27 mouse cellular contexts compared by ENCODE assay signal in genomic region chr6:34936743-34937142, GRCm38 (mm10). TPM values are rescaled to one million over a fixed set of nuclear protein-coding genes. Genes with fewer than 3 reads are reported as not detected.
DNase-seq lines count a peak whose midpoint lies in the region; ATAC-seq and TF ChIP-seq lines count a peak whose summit lies in the region.
"Had no signal": no experiment of that assay in that cellular context is flagged by ENCODE, and none has a peak within 500 bp of the region (broad histone marks: within the 10 kb centered on the region; RNA-seq: fewer than 3 reads in every experiment).

No protein-coding gene starts in this region.

- no peak overlapping the region for H3K9ac ChIP-seq in hindbrain, embryonic 13.5 days
- H3K9ac ChIP-seq: embryonic facial prominence, embryonic 15.5 days; heart, embryonic 13.5 days; limb, embryonic 13.5 days; liver, embryonic 14.5 days had no signal

- H3K36me3 ChIP-seq in hindbrain, embryonic 13.5 days, result no peaks in the 10 kb centered on the region
- H3K36me3 ChIP-seq: embryonic facial prominence, embryonic 15.5 days; heart, embryonic 13.5 days; limb, embryonic 13.5 days had no signal

- TF ChIP-seq CTCF in gastrocnemius, adult 2 months (IDR thresholded peaks at IDR 0.05), result peak; percentile 32; the same call in 1 of the 2 replicates
- peak; percentile 8 for TF ChIP-seq CTCF in left cerebral cortex, adult 2 months (IDR thresholded peaks at IDR 0.05)

- DNase-seq in gastrocnemius, adult 2 months, result no peak
- no peak for DNase-seq in gastrocnemius, postnatal 14 days
- no peak for DNase-seq in left cerebral cortex, adult 2 months (ENCODE audit: extremely low spot score in 1 of 2, low spot score in 2 of 2)
- DNase-seq in left cerebral cortex, postnatal 4 days, result no peak
- DNase-seq in 416B (ENCODE audit: low read depth), result peak; percentile 43
- DNase-seq in induced T-regulatory cell, adult 2 months (ENCODE audit: low read depth), result peak; percentile 34
- no peak for DNase-seq in urinary bladder, adult 2 months (ENCODE audit: low spot score)
- DNase-seq: adrenal gland, postnatal 14 days; B cell, adult 2 months; cerebellum, adult 2 months; cerebellum, postnatal 36 days; heart, postnatal 4 days; kidney, adult 18-20 months; kidney, postnatal 36 days; layer of hippocampus, adult 9-11 months; lung, postnatal 10 days; thymus, postnatal 36 days had no signal

- no peak for ATAC-seq in hindbrain, embryonic 13.5 days (ENCODE audit: low FRiP score)
- ATAC-seq: forebrain, embryonic 16.5 days; hindbrain, embryonic 16.5 days had no signal

- no peaks in the 10 kb centered on the region for H3K9me3 ChIP-seq in hindbrain, embryonic 13.5 days
- H3K9me3 ChIP-seq: embryonic facial prominence, embryonic 15.5 days; heart, embryonic 13.5 days; limb, embryonic 13.5 days had no signal

- intact Hi-C loops in gastrocnemius, adult 2 months (cut with DNase I), result no loop called here
- intact Hi-C loops in gastrocnemius, postnatal 14 days (cut with DNase I; ENCODE audit: low total_unique reads), result no loop called here
- intact Hi-C loops in left cerebral cortex, adult 2 months (cut with DNase I), result no loop called here
- intact Hi-C loops in left cerebral cortex, postnatal 4 days (cut with DNase I), result no loop called here

- 73% methylated on average over 5 of the region's 5 CpGs for WGBS in hindbrain, embryonic 13.5 days

- no peak overlapping the region for H3K27ac ChIP-seq in gastrocnemius, adult 2 months
- H3K27ac ChIP-seq in left cerebral cortex, adult 2 months, result no peak overlapping the region
- no peak overlapping the region for H3K27ac ChIP-seq in hindbrain, embryonic 13.5 days
- H3K27ac ChIP-seq: embryonic facial prominence, embryonic 15.5 days; heart, embryonic 13.5 days; limb, embryonic 13.5 days; liver, embryonic 14.5 days had no signal

- no peaks in the 10 kb centered on the region for H3K27me3 ChIP-seq in hindbrain, embryonic 13.5 days
- H3K27me3 ChIP-seq: embryonic facial prominence, embryonic 15.5 days; heart, embryonic 13.5 days; limb, embryonic 13.5 days had no signal

- H3K4me1 ChIP-seq in hindbrain, embryonic 13.5 days (replicated peaks), result no peaks in the 10 kb centered on the region
- H3K4me1 ChIP-seq: embryonic facial prominence, embryonic 15.5 days had no signal

- H3K4me3 ChIP-seq in gastrocnemius, adult 2 months, result no peak overlapping the region
- H3K4me3 ChIP-seq in left cerebral cortex, adult 2 months, result no peak overlapping the region
- H3K4me3 ChIP-seq in hindbrain, embryonic 13.5 days, result no peak overlapping the region
- H3K4me3 ChIP-seq: embryonic facial prominence, embryonic 15.5 days; heart, embryonic 13.5 days; limb, embryonic 13.5 days had no signal

- no peak overlapping the region for H3K4me2 ChIP-seq in hindbrain, embryonic 13.5 days
- H3K4me2 ChIP-seq: embryonic facial prominence, embryonic 15.5 days; heart, embryonic 13.5 days; limb, embryonic 13.5 days had no signal

RNA-seq across cellular contexts. Expression of gene Stra8, which starts 16.8 kb away (rescaled TPM):
- total RNA-seq in gastrocnemius, adult 2 months (2021), result not detected
- not detected for total RNA-seq in gastrocnemius, postnatal 14 days (2021)
- total RNA-seq in left cerebral cortex, adult 2 months (2021), result not detected
- not detected for total RNA-seq in left cerebral cortex, postnatal 4 days (2021)
- polyA plus RNA-seq in hindbrain, embryonic 13.5 days (2015; fragmentation: Nextera tagmentation; extraction: Ambion mirVana), result not detected in 2 replicates
- not detected in 2 replicates for polyA plus RNA-seq in urinary bladder, adult 2 months (2012; rRNA removed)
- total RNA-seq: adrenal gland, postnatal 14 days; gastrocnemius, adult 18-20 months; granulocyte monocyte progenitor cell, adult 5-6 weeks; heart, postnatal 4 days had no signal
- polyA plus RNA-seq: cerebellum, adult 2 months; embryonic facial prominence, embryonic 15.5 days; forebrain, embryonic 16.5 days; heart, embryonic 13.5 days; hindbrain, embryonic 16.5 days; limb, embryonic 13.5 days; liver, embryonic 14.5 days; neural tube, embryonic 11.5 days had no signal

RNA-seq across cellular contexts. Expression of gene Wdr91, which starts 26.1 kb away (rescaled TPM):
- total RNA-seq in gastrocnemius, adult 2 months (2021), result 1 to 10 TPM; 5.2 to 8.0 TPM
- 1 to 10 TPM; 9.3 to 9.7 TPM for total RNA-seq in gastrocnemius, postnatal 14 days (2021)
- total RNA-seq in left cerebral cortex, adult 2 months (2021), result 10 to 100 TPM; 29.3 to 30.7 TPM
- total RNA-seq in left cerebral cortex, postnatal 4 days (2021), result 10 to 100 TPM; 26.7 to 28.5 TPM
- 12.5 and 14.5 TPM in 2 replicates for polyA plus RNA-seq in hindbrain, embryonic 13.5 days (2015; fragmentation: Nextera tagmentation; extraction: Ambion mirVana)
- polyA plus RNA-seq in urinary bladder, adult 2 months (2012; rRNA removed), result 12.7 and 13.6 TPM in 2 replicates

RNA-seq across cellular contexts. Expression of gene Slc23a4, which starts 51.5 kb away (rescaled TPM):
- total RNA-seq in gastrocnemius, adult 2 months (2021), result not detected
- total RNA-seq in gastrocnemius, postnatal 14 days (2021), result under 1 TPM in 1 of 2 experiments, not detected in 1; 0.11 TPM
- total RNA-seq in left cerebral cortex, adult 2 months (2021), result 1 to 10 TPM; 1.1 to 1.4 TPM
- total RNA-seq in left cerebral cortex, postnatal 4 days (2021), result 1 to 10 TPM; 2.0 to 2.5 TPM
- polyA plus RNA-seq in hindbrain, embryonic 13.5 days (2015; fragmentation: Nextera tagmentation; extraction: Ambion mirVana), result 0.56 and 0.57 TPM in 2 replicates
- 0.66 and 1.5 TPM in 2 replicates for polyA plus RNA-seq in urinary bladder, adult 2 months (2012; rRNA removed)

RNA-seq across cellular contexts. Expression of gene Cyren, which starts 58.9 kb away (rescaled TPM):
- 1 to 10 TPM; 2.8 to 3.7 TPM for total RNA-seq in gastrocnemius, adult 2 months (2021)
- total RNA-seq in gastrocnemius, postnatal 14 days (2021), result 1 to 10 TPM; 4.0 to 5.0 TPM
- 1 to 10 TPM; 5.6 to 7.2 TPM for total RNA-seq in left cerebral cortex, adult 2 months (2021)
- 1 to 10 TPM; 5.3 to 5.7 TPM for total RNA-seq in left cerebral cortex, postnatal 4 days (2021)
- 10.1 and 11.2 TPM in 2 replicates for polyA plus RNA-seq in hindbrain, embryonic 13.5 days (2015; fragmentation: Nextera tagmentation; extraction: Ambion mirVana)
- 8.1 and 9.1 TPM in 2 replicates for polyA plus RNA-seq in urinary bladder, adult 2 months (2012; rRNA removed)

Comparison
In these comparisons a context has a peak if more than half of its experiments do, and no peak if none do; other contexts are left out.
1. DNase-seq: peak in 416B (single experiment) and induced T-regulatory cell, adult 2 months (single experiment); none in gastrocnemius, adult 2 months (single experiment), gastrocnemius, postnatal 14 days (single experiment), left cerebral cortex, adult 2 months (0 of 2), left cerebral cortex, postnatal 4 days (single experiment) and urinary bladder, adult 2 months (single experiment).